Mouse (Mus musculus) erythroblast, embryonic 14.5 days (primary cell): ENCODE results near the gene Il15. TPM values are rescaled to one million over a fixed set of nuclear protein-coding genes. Genes with fewer than 3 reads are reported as not detected.

Source experiments
- H3K27me3 ChIP-seq: 2 replicates; pipeline ENCODE4 v1.6.1; 2012; ENCODE audit warnings: inconsistent platforms; ENCODE audit not compliant: control insufficient read depth
- H3K36me3 ChIP-seq: 2 replicates; pipeline ENCODE4 v1.6.1; 2012; ENCODE audit warnings: mild to moderate bottlenecking, inconsistent platforms; ENCODE audit not compliant: control insufficient read depth
- H3K4me1 ChIP-seq: 2 replicates; pipeline ENCODE4 v1.6.1; 2012; ENCODE audit warnings: inconsistent platforms; ENCODE audit not compliant: control insufficient read depth
- H3K4me3 ChIP-seq: replicated peaks from 2 replicates; pipeline ENCODE3; 2012; ENCODE audit warnings: moderate library complexity, mild to moderate bottlenecking, inconsistent platforms
- H3K9me3 ChIP-seq: 2 replicates; pipeline ENCODE4 v1.6.1; 2012; ENCODE audit warnings: low read length, inconsistent platforms, mixed read lengths; ENCODE audit not compliant: control insufficient read depth
- GATA1 ChIP-seq: IDR thresholded peaks from 2 replicates; pipeline ENCODE4 v1.6.1; 2012; ENCODE audit warnings: low read length, inconsistent platforms, mixed read lengths
- TAL1 ChIP-seq: IDR thresholded peaks from 3 replicates; pipeline ENCODE4 v1.6.1; 2012; ENCODE audit warnings: low read length, inconsistent platforms, mixed read lengths
- polyA plus RNA-seq: library from polyadenylated mRNA; stranded (reverse); fragments of >175 nt; gene quantifications from 2 replicates; pipeline ENCODE4 v1.2.3, GENCODE M21; 2012

Il15 gene
- polyA plus RNA-seq, 1 experiment, result not detected

- H3K4me3 ChIP-seq, result no peak overlapping the region
- no peaks in the 10 kb centered on the region; the same call in 1 of the 2 replicates for H3K4me1 ChIP-seq
- peaks cover 18% of the 10 kb centered on the region for H3K27me3 ChIP-seq
- TF ChIP-seq TAL1, result no peak
- no peak for TF ChIP-seq GATA1
- no peaks in the 10 kb centered on the region for H3K9me3 ChIP-seq
- no peaks in the 10 kb centered on the region for H3K36me3 ChIP-seq
Measured at GRCm38 (mm10) chr8:82401059-82401458, 2.0 kb downstream of the Il15 start.

- no peak overlapping the region for H3K4me3 ChIP-seq
- no peaks in the 10 kb centered on the region for H3K9me3 ChIP-seq
- TF ChIP-seq GATA1, result no peak
- TF ChIP-seq TAL1, result no peak
- no peaks in the 10 kb centered on the region for H3K36me3 ChIP-seq
- no peaks in the 10 kb centered on the region; the same call in 1 of the 2 replicates for H3K4me1 ChIP-seq
- peaks cover 18% of the 10 kb centered on the region for H3K27me3 ChIP-seq
Measured at GRCm38 (mm10) chr8:82400376-82400775, 2.6 kb downstream of the Il15 start.

GRCm38 (mm10) chr8:82398546-82398945 lies 4.5 kb downstream of the Il15 start:
- TF ChIP-seq TAL1 (no peak), GATA1 (no peak)
- Histone ChIP-seq H3K9me3 (no peaks in the 10 kb centered on the region), H3K27me3 (peaks cover 18% of the 10 kb centered on the region), H3K36me3 (no peaks in the 10 kb centered on the region), H3K4me1 (no peaks in the 10 kb centered on the region; the same call in 1 of the 2 replicates), H3K4me3 (no peak overlapping the region)

GRCm38 (mm10) chr8:82391258-82391657 lies 11.8 kb downstream of the Il15 start:
- Histone ChIP-seq H3K4me3 (no peak overlapping the region), H3K9me3 (no peaks in the 10 kb centered on the region), H3K36me3 (no peaks in the 10 kb centered on the region), H3K4me1 (peaks cover 10% of the 10 kb centered on the region), H3K27me3 (no peaks in the 10 kb centered on the region)
- TF ChIP-seq GATA1, result no peak
- TF ChIP-seq TAL1, result no peak

GRCm38 (mm10) chr8:82388356-82388902 lies 14.6 kb downstream of the Il15 start:
- Histone ChIP-seq H3K36me3 (no peaks in the 10 kb centered on the region), H3K4me1 (peaks cover 10% of the 10 kb centered on the region), H3K27me3 (no peaks in the 10 kb centered on the region), H3K9me3 (no peaks in the 10 kb centered on the region), H3K4me3 (no peak overlapping the region)
- TF ChIP-seq TAL1, result no peak
- no peak for TF ChIP-seq GATA1

- no peak overlapping the region for H3K4me3 ChIP-seq
- no peaks in the 10 kb centered on the region for H3K27me3 ChIP-seq
- TF ChIP-seq GATA1 (no peak), TAL1 (no peak)
- H3K36me3 ChIP-seq, result no peaks in the 10 kb centered on the region
- no peaks in the 10 kb centered on the region for H3K9me3 ChIP-seq
- H3K4me1 ChIP-seq, result peaks cover 10% of the 10 kb centered on the region
Measured at GRCm38 (mm10) chr8:82387614-82388013, 15.4 kb downstream of the Il15 start.

- no peaks in the 10 kb centered on the region for H3K9me3 ChIP-seq
- no peak for TF ChIP-seq GATA1
- no peak for TF ChIP-seq TAL1
- no peaks in the 10 kb centered on the region for H3K36me3 ChIP-seq
- H3K4me3 ChIP-seq, result no peak overlapping the region
- no peaks in the 10 kb centered on the region for H3K27me3 ChIP-seq
- peaks cover 10% of the 10 kb centered on the region for H3K4me1 ChIP-seq
Measured at GRCm38 (mm10) chr8:82385867-82386266, 17.2 kb downstream of the Il15 start.

- no peaks in the 10 kb centered on the region for H3K36me3 ChIP-seq
- no peaks in the 10 kb centered on the region for H3K27me3 ChIP-seq
- H3K9me3 ChIP-seq, result no peaks in the 10 kb centered on the region
- H3K4me3 ChIP-seq, result no peak overlapping the region
- peaks cover 10% of the 10 kb centered on the region for H3K4me1 ChIP-seq
- TF ChIP-seq TAL1 (no peak), GATA1 (no peak)
Measured at GRCm38 (mm10) chr8:82384458-82385234, 18.4 kb downstream of the Il15 start.

GRCm38 (mm10) chr8:82383346-82383745 lies 19.7 kb downstream of the Il15 start:
- no peak for TF ChIP-seq TAL1
- no peak for TF ChIP-seq GATA1
- no peaks in the 10 kb centered on the region for H3K36me3 ChIP-seq
- no peak overlapping the region for H3K4me3 ChIP-seq
- H3K27me3 ChIP-seq, result no peaks in the 10 kb centered on the region
- peaks cover 8% of the 10 kb centered on the region for H3K4me1 ChIP-seq
- no peaks in the 10 kb centered on the region for H3K9me3 ChIP-seq

GRCm38 (mm10) chr8:82382316-82382715 lies 20.7 kb downstream of the Il15 start:
- peaks cover 5% of the 10 kb centered on the region for H3K4me1 ChIP-seq
- H3K4me3 ChIP-seq, result no peak overlapping the region
- H3K27me3 ChIP-seq, result no peaks in the 10 kb centered on the region
- TF ChIP-seq GATA1 (no peak), TAL1 (no peak)
- no peaks in the 10 kb centered on the region for H3K9me3 ChIP-seq
- H3K36me3 ChIP-seq, result no peaks in the 10 kb centered on the region
